Mouse (Mus musculus) embryonic facial prominence, embryonic 15.5 days (tissue): ENCODE measurements around the gene Eml1. TPM values are rescaled to one million over a fixed set of nuclear protein-coding genes. Genes with fewer than 3 reads are reported as not detected.

ENCODE experiments used
- ATAC-seq: fragments of 200-750 bp; cut with Nextera tagmentation; 2 replicates; pipeline ENCODE4 v1.8.0; 2017; ENCODE audit warnings: low read depth, moderate TSS enrichment; ENCODE audit not compliant: insufficient number of reproducible peaks, low FRiP score, low TSS enrichment
- H3K27ac ChIP-seq: fragments of 300-500 bp; sonication (generic); replicated peaks from 2 replicates; pipeline ENCODE4 v1.5.1; 2015; ENCODE audit warnings: mild to moderate bottlenecking, inconsistent platforms
- H3K27me3 ChIP-seq: fragments of 300-500 bp; sonication (generic); 2 replicates; pipeline ENCODE4 v1.6.1; 2015; ENCODE audit warnings: inconsistent platforms
- H3K36me3 ChIP-seq: fragments of 300-500 bp; sonication (generic); 2 replicates; pipeline ENCODE4 v1.6.1; 2015; ENCODE audit warnings: mild to moderate bottlenecking, inconsistent platforms
- H3K4me1 ChIP-seq: fragments of 300-500 bp; sonication (generic); 2 replicates; pipeline ENCODE4 v1.6.1; 2015; ENCODE audit warnings: inconsistent platforms
- H3K4me2 ChIP-seq: fragments of 300-500 bp; sonication (generic); replicated peaks from 2 replicates; pipeline ENCODE4 v1.6.1; 2015; ENCODE audit warnings: mild to moderate bottlenecking, inconsistent platforms
- H3K4me3 ChIP-seq: fragments of 300-500 bp; sonication (generic); replicated peaks from 2 replicates; pipeline ENCODE4 v1.5.1; 2015; ENCODE audit warnings: mild to moderate bottlenecking, inconsistent platforms
- H3K9ac ChIP-seq: fragments of 300-500 bp; sonication (generic); 2 replicates; pipeline ENCODE4 v1.6.1; 2015; ENCODE audit warnings: inconsistent platforms
- H3K9me3 ChIP-seq: fragments of 300-500 bp; sonication (generic); replicated peaks from 2 replicates; pipeline ENCODE4 v1.6.1; 2016; ENCODE audit warnings: inconsistent platforms
- WGBS: fragments of 180-500 bp; shearing (Covaris S2); methylation state at CpG from one replicate; pipeline ENCODE4 v1.1.7; 2015; 5-methylcytosine and 5-hydroxymethylcytosine counted together
- polyA plus RNA-seq: library from polyadenylated mRNA; unstranded; fragments of >200 nt; fragmentation: Nextera tagmentation; extraction: Ambion mirVana; gene quantifications from 2 replicates; pipeline ENCODE4 v1.2.1, GENCODE M21; 2015

Gene Eml1
- polyA plus RNA-seq, 1 experiment from 2014 or later = 64.7 TPM

GRCm38 (mm10) chr12:108446721-108447120, 76.0 kb downstream of the Eml1 start:
- 88% methylated on average over 2 of the region's 2 CpGs for WGBS
- no peak overlapping the region for H3K27ac ChIP-seq

GRCm38 (mm10) chr12:108448396-108448795, 77.6 kb downstream of the Eml1 start:
- Histone ChIP-seq H3K4me2 (no peak overlapping the region), H3K9me3 (no peaks in the 10 kb centered on the region), H3K4me1 (peaks cover 20% of the 10 kb centered on the region), H3K27ac (no peak overlapping the region), H3K36me3 (no peaks in the 10 kb centered on the region), H3K4me3 (no peak overlapping the region), H3K27me3 (no peaks in the 10 kb centered on the region), H3K9ac (no peak overlapping the region)
- ATAC-seq = no peak
- 82% methylated on average over 7 of the region's 7 CpGs for WGBS

More at GRCm38 (mm10) chr12:108446721-108447120, 76.0 kb downstream of the Eml1 start:
- no peak overlapping the region for H3K4me2 ChIP-seq
- no peaks in the 10 kb centered on the region for H3K9me3 ChIP-seq
- no peak overlapping the region for H3K9ac ChIP-seq
- H3K27me3 ChIP-seq = no peaks in the 10 kb centered on the region
- ATAC-seq = no peak
- no peak overlapping the region for H3K4me3 ChIP-seq
- H3K4me1 ChIP-seq = peaks cover 30% of the 10 kb centered on the region
- no peaks in the 10 kb centered on the region for H3K36me3 ChIP-seq

- no peaks in the 10 kb centered on the region for H3K27me3 ChIP-seq
- H3K4me1 ChIP-seq = peaks cover 4% of the 10 kb centered on the region
- H3K4me2 ChIP-seq = no peak overlapping the region
- no peak for ATAC-seq
- H3K9ac ChIP-seq = no peak overlapping the region
- no peak overlapping the region for H3K4me3 ChIP-seq
- no peak overlapping the region for H3K27ac ChIP-seq
- 76% methylated on average over 11 of the region's 11 CpGs for WGBS
- H3K36me3 ChIP-seq = no peaks in the 10 kb centered on the region
- H3K9me3 ChIP-seq = no peaks in the 10 kb centered on the region
These were observed 79.2 kb downstream of the Eml1 start for GRCm38 (mm10) chr12:108449935-108450334.

- H3K9ac ChIP-seq = no peak overlapping the region
- no peak overlapping the region for H3K4me2 ChIP-seq
- no peaks in the 10 kb centered on the region for H3K27me3 ChIP-seq
- no peaks in the 10 kb centered on the region for H3K36me3 ChIP-seq
- no peak overlapping the region for H3K4me3 ChIP-seq
- no peak overlapping the region for H3K27ac ChIP-seq
- H3K4me1 ChIP-seq = no peaks in the 10 kb centered on the region; the same call in 1 of the 2 replicates
- H3K9me3 ChIP-seq = no peaks in the 10 kb centered on the region
- ATAC-seq = no peak
- WGBS = 74% methylated on average over 5 of the region's 5 CpGs
These were observed 79.8 kb downstream of the Eml1 start for GRCm38 (mm10) chr12:108450546-108450945.

- 56% methylated on average over 16 of the region's 16 CpGs for WGBS
- Histone ChIP-seq H3K9ac (no peak overlapping the region), H3K4me2 (no peak overlapping the region)
These were observed 81.6 kb downstream of the Eml1 start for GRCm38 (mm10) chr12:108452151-108452874.

GRCm38 (mm10) chr12:108453561-108454044, 82.8 kb downstream of the Eml1 start:
- Histone ChIP-seq H3K4me2 (no peak overlapping the region), H3K4me1 (no peaks in the 10 kb centered on the region; the same call in 1 of the 2 replicates), H3K4me3 (no peak overlapping the region), H3K9ac (no peak overlapping the region), H3K27ac (no peak overlapping the region), H3K36me3 (peaks cover 5% of the 10 kb centered on the region), H3K27me3 (no peaks in the 10 kb centered on the region), H3K9me3 (no peaks in the 10 kb centered on the region)
- 70% methylated on average over 8 of the region's 8 CpGs for WGBS
- ATAC-seq = no peak

More at GRCm38 (mm10) chr12:108452151-108452874, 81.6 kb downstream of the Eml1 start:
- Histone ChIP-seq H3K9me3 (no peaks in the 10 kb centered on the region), H3K4me1 (no peaks in the 10 kb centered on the region; the same call in 1 of the 2 replicates), H3K36me3 (no peaks in the 10 kb centered on the region), H3K27me3 (no peaks in the 10 kb centered on the region), H3K27ac (no peak overlapping the region), H3K4me3 (no peak overlapping the region)
- ATAC-seq = no peak

- Histone ChIP-seq H3K27ac (no peak overlapping the region), H3K27me3 (no peaks in the 10 kb centered on the region), H3K4me3 (no peak overlapping the region), H3K9me3 (no peaks in the 10 kb centered on the region), H3K9ac (no peak overlapping the region), H3K4me2 (no peak overlapping the region), H3K36me3 (peaks cover 5% of the 10 kb centered on the region), H3K4me1 (no peaks in the 10 kb centered on the region; the same call in 1 of the 2 replicates)
- ATAC-seq = no peak
- WGBS = 70% methylated on average over 4 of the region's 4 CpGs
These were observed 84.2 kb downstream of the Eml1 start for GRCm38 (mm10) chr12:108455004-108455403.

GRCm38 (mm10) chr12:108472898-108473297, 102.1 kb downstream of the Eml1 start:
- no peak for ATAC-seq
- H3K4me3 ChIP-seq = no peak overlapping the region
- WGBS = 89% methylated on average over 1 of the region's 1 CpGs

GRCm38 (mm10) chr12:108474440-108474839, 103.7 kb downstream of the Eml1 start:
- Histone ChIP-seq H3K4me2 (no peak overlapping the region), H3K4me3 (no peak overlapping the region), H3K36me3 (peaks cover 20% of the 10 kb centered on the region; the same call in 1 of the 2 replicates), H3K4me1 (no peaks in the 10 kb centered on the region), H3K9ac (no peak overlapping the region), H3K27me3 (no peaks in the 10 kb centered on the region), H3K27ac (no peak overlapping the region), H3K9me3 (no peaks in the 10 kb centered on the region)
- WGBS = 67% methylated on average over 3 of the region's 3 CpGs
- no peak for ATAC-seq

More at GRCm38 (mm10) chr12:108472898-108473297, 102.1 kb downstream of the Eml1 start:
- H3K9ac ChIP-seq = no peak overlapping the region
- H3K27me3 ChIP-seq = no peaks in the 10 kb centered on the region
- no peak overlapping the region for H3K27ac ChIP-seq
- H3K9me3 ChIP-seq = no peaks in the 10 kb centered on the region
- no peaks in the 10 kb centered on the region for H3K4me1 ChIP-seq
- H3K4me2 ChIP-seq = no peak overlapping the region
- H3K36me3 ChIP-seq = peaks cover 20% of the 10 kb centered on the region; the same call in 1 of the 2 replicates

- no peak overlapping the region for H3K4me3 ChIP-seq
- WGBS = 62% methylated on average over 5 of the region's 5 CpGs
- no peak overlapping the region for H3K4me2 ChIP-seq
- no peak overlapping the region for H3K27ac ChIP-seq
- no peaks in the 10 kb centered on the region for H3K9me3 ChIP-seq
- peaks cover 12% of the 10 kb centered on the region for H3K4me1 ChIP-seq
- peaks cover 8% of the 10 kb centered on the region; the same call in 1 of the 2 replicates for H3K36me3 ChIP-seq
- no peaks in the 10 kb centered on the region for H3K27me3 ChIP-seq
- no peak for ATAC-seq
- H3K9ac ChIP-seq = no peak overlapping the region
These were observed 108.0 kb downstream of the Eml1 start for GRCm38 (mm10) chr12:108478714-108479113.

GRCm38 (mm10) chr12:108480704-108481365, 110.1 kb downstream of the Eml1 start:
- H3K4me1 ChIP-seq = peaks cover 12% of the 10 kb centered on the region
- ATAC-seq = no peak
- 17% methylated on average over 9 of the region's 9 CpGs for WGBS

More at GRCm38 (mm10) chr12:108480704-108481365, 110.1 kb downstream of the Eml1 start:
- Histone ChIP-seq H3K9ac (no peak overlapping the region), H3K4me3 (no peak overlapping the region), H3K27me3 (no peaks in the 10 kb centered on the region), H3K9me3 (no peaks in the 10 kb centered on the region), H3K4me2 (no peak overlapping the region), H3K36me3 (peaks cover 8% of the 10 kb centered on the region; the same call in 1 of the 2 replicates), H3K27ac (no peak overlapping the region)
